Mouse (Mus musculus) embryonic facial prominence, embryonic 15.5 days (tissue): ENCODE measurements around the gene Serpinb6d. TPM values are rescaled to one million over a fixed set of nuclear protein-coding genes. Genes with fewer than 3 reads are reported as not detected.

ENCODE experiments used
- ATAC-seq: fragments of 200-750 bp; cut with Nextera tagmentation; 2 replicates; pipeline ENCODE4 v1.8.0; 2017; ENCODE audit warnings: low read depth, moderate TSS enrichment; ENCODE audit not compliant: insufficient number of reproducible peaks, low FRiP score, low TSS enrichment
- H3K27ac ChIP-seq: fragments of 300-500 bp; sonication (generic); replicated peaks from 2 replicates; pipeline ENCODE4 v1.5.1; 2015; ENCODE audit warnings: mild to moderate bottlenecking, inconsistent platforms
- H3K27me3 ChIP-seq: fragments of 300-500 bp; sonication (generic); 2 replicates; pipeline ENCODE4 v1.6.1; 2015; ENCODE audit warnings: inconsistent platforms
- H3K36me3 ChIP-seq: fragments of 300-500 bp; sonication (generic); 2 replicates; pipeline ENCODE4 v1.6.1; 2015; ENCODE audit warnings: mild to moderate bottlenecking, inconsistent platforms
- H3K4me1 ChIP-seq: fragments of 300-500 bp; sonication (generic); 2 replicates; pipeline ENCODE4 v1.6.1; 2015; ENCODE audit warnings: inconsistent platforms
- H3K4me2 ChIP-seq: fragments of 300-500 bp; sonication (generic); replicated peaks from 2 replicates; pipeline ENCODE4 v1.6.1; 2015; ENCODE audit warnings: mild to moderate bottlenecking, inconsistent platforms
- H3K4me3 ChIP-seq: fragments of 300-500 bp; sonication (generic); replicated peaks from 2 replicates; pipeline ENCODE4 v1.5.1; 2015; ENCODE audit warnings: mild to moderate bottlenecking, inconsistent platforms
- H3K9ac ChIP-seq: fragments of 300-500 bp; sonication (generic); 2 replicates; pipeline ENCODE4 v1.6.1; 2015; ENCODE audit warnings: inconsistent platforms
- H3K9me3 ChIP-seq: fragments of 300-500 bp; sonication (generic); replicated peaks from 2 replicates; pipeline ENCODE4 v1.6.1; 2016; ENCODE audit warnings: inconsistent platforms
- WGBS: fragments of 180-500 bp; shearing (Covaris S2); methylation state at CpG from one replicate; pipeline ENCODE4 v1.1.7; 2015; 5-methylcytosine and 5-hydroxymethylcytosine counted together
- polyA plus RNA-seq: library from polyadenylated mRNA; unstranded; fragments of >200 nt; fragmentation: Nextera tagmentation; extraction: Ambion mirVana; gene quantifications from 2 replicates; pipeline ENCODE4 v1.2.1, GENCODE M21; 2015

The Serpinb6d gene
- polyA plus RNA-seq, result not detected in 2 replicates

DNA sequence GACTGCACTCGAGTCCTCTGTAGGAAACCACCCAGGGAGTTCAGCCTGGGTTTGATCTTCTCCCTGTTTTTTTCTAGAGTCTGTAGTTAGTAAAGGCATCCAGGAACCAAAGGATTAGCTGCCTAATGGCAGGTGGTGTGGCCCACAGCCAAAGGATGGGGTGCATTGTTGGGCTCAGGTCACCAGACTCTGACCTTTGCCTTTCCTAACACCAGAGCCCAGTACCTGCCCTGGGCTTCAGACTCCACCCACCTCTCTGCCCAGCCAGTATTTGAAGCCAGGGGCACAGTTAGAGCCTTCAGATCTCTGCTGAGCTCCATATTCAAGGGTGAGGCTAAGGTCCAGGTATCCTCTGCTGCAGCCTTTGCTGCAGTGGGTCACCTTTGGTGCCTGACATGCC lies at the start of gene Serpinb6d:
Serpinb6d (plus strand) TSS at position 301 of the 400 bp plus-strand sequence.
- H3K36me3 ChIP-seq, result no peaks in the 10 kb centered on the region
- no peak within 1 kb of the TSS for H3K4me2 ChIP-seq
- H3K4me3 ChIP-seq, result no peak within 1 kb of the TSS
- no peak for ATAC-seq
- H3K9ac ChIP-seq, result no peak within 1 kb of the TSS
- H3K27me3 ChIP-seq, result no peaks in the 10 kb centered on the region
- H3K27ac ChIP-seq, result no peak within 1 kb of the TSS
- no peaks in the 10 kb centered on the region; the same call in 1 of the 2 replicates for H3K9me3 ChIP-seq
- WGBS, result 64% methylated on average over 1 of the region's 1 CpGs
- H3K4me1 ChIP-seq, result no peaks in the 10 kb centered on the region

- Histone ChIP-seq H3K27me3 (no peaks in the 10 kb centered on the region), H3K4me3 (no peak overlapping the region), H3K9me3 (no peaks in the 10 kb centered on the region; the same call in 1 of the 2 replicates), H3K27ac (no peak overlapping the region), H3K4me1 (no peaks in the 10 kb centered on the region), H3K36me3 (no peaks in the 10 kb centered on the region), H3K4me2 (no peak overlapping the region), H3K9ac (no peak overlapping the region)
- 90% methylated on average over 2 of the region's 2 CpGs for WGBS
- no peak for ATAC-seq
Measured at GRCm38 (mm10) chr13:33622921-33623320, 38.3 kb upstream of the Serpinb6d start.

DNA sequence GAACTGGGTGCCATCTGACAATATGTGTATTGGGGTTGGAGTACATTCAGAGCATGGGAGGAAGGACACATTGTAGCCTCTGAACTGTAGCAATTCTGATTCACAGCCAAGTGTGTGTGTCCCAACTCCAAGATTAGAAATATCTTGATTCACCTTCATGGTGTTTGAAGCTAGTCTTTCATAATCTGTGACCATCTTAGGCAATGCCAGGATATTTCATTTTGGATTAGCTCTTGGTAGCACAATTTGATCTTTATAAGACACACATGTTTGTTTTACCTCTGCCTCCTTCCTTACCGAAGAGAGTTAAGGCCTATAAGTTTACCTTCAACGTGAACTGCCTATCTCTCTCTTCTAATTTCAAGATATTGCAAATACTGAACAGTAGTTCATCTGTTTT lies 18.7 kb upstream of the Serpinb6d start:
- H3K9me3 ChIP-seq, result no peaks in the 10 kb centered on the region
- no peaks in the 10 kb centered on the region for H3K4me1 ChIP-seq
- H3K27me3 ChIP-seq, result no peaks in the 10 kb centered on the region
- no peak overlapping the region for H3K4me3 ChIP-seq
- no peak for ATAC-seq
- H3K9ac ChIP-seq, result no peak overlapping the region
- H3K36me3 ChIP-seq, result no peaks in the 10 kb centered on the region
- 76% methylated on average over 2 of the region's 2 CpGs for WGBS
- H3K4me2 ChIP-seq, result no peak overlapping the region
- no peak overlapping the region for H3K27ac ChIP-seq

DNA sequence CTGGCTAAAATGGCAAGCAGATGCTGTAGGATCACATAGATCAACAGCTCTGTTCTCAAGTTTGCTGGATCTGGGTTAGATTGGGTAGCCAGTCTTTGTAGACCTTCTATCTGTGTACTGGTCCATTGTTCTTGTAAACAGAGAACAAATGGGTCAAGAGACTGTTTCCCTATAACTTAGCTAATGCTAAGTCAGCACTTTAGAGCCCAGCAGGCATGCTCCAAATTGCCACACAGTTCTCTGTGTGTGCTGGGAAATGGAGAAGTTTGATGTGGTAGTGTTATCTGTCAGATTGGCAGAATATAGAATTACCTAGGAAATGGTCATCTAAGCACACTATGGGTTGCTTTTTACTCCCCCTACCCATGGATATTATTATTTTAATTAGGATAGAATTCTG lies 1.3 kb downstream of the Serpinb6d start:
- H3K27ac ChIP-seq, result no peak overlapping the region
- no peak overlapping the region for H3K4me2 ChIP-seq
- no peaks in the 10 kb centered on the region for H3K4me1 ChIP-seq
- H3K36me3 ChIP-seq, result no peaks in the 10 kb centered on the region
- no peak overlapping the region for H3K4me3 ChIP-seq
- no peaks in the 10 kb centered on the region for H3K27me3 ChIP-seq
- no peaks in the 10 kb centered on the region; the same call in 1 of the 2 replicates for H3K9me3 ChIP-seq
- no peak overlapping the region for H3K9ac ChIP-seq
- ATAC-seq, result no peak

DNA sequence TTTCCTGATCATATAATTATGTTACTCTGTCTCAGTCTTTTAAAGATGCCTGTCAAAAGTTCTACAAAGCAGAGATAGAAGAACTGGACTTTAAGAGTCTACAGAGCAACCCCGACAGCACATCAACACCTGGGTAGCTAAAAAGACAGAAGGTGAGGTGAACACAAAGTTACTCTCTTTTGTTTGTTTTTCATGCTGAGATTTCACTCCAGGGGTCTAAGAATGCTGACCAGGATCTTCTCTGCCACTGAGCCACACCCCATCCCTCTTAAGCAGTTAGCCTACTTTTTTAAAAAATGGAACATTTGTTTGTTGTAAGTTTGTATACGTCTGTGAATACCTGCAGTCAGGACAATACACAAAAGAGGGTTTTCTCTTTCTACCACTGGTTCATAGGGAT lies 59.1 kb downstream of the Serpinb6d start:
- Histone ChIP-seq H3K27ac (no peak overlapping the region), H3K4me3 (no peak overlapping the region), H3K4me2 (no peak overlapping the region), H3K4me1 (no peaks in the 10 kb centered on the region), H3K36me3 (no peaks in the 10 kb centered on the region), H3K9ac (no peak overlapping the region), H3K9me3 (0 out of 2 replicates have a peak, but pooled peaks cover 1% of the 10 kb centered on the region), H3K27me3 (no peaks in the 10 kb centered on the region)
- 75% methylated on average over 2 of the region's 2 CpGs for WGBS
- ATAC-seq, result no peak

Other genes with a start within 250 kb of the Serpinb6d start
- not detected in 2 replicates for gene Serpinb9g, start 176.6 kb upstream of the Serpinb6d start, polyA plus RNA-seq
- not detected in 2 replicates for gene Serpinb6e, start 182.0 kb downstream of the Serpinb6d start, polyA plus RNA-seq
- gene Serpinb6c, start 244.3 kb downstream of the Serpinb6d start, polyA plus RNA-seq, result 0.92 and 1.4 TPM in 2 replicates